Mouse (Mus musculus): ENCODE measurements around the gene Rassf10. TPM values are rescaled to one million over a fixed set of nuclear protein-coding genes. Genes with fewer than 3 reads are reported as not detected.
"Not testable (repeated sequence)": the region's sequence is repeated elsewhere in the genome, so short reads cannot be mapped to it uniquely, and the experiment has no call there.

The Rassf10 gene
- total RNA-seq (2021): 1 to 10 TPM; 2.6 to 3.1 TPM
- long read RNA-seq, experiment 1, transcript Rassf10-201 (1 exons, 3,496 nt): major isoform, 6 of 6 reads
- long read RNA-seq, experiment 1, partial matches to known transcripts: 0 of 6 reads
- long read RNA-seq, experiment 1, other reads (novel, unspliced or antisense): 0 of 6 reads
- long read RNA-seq, experiment 2, partial matches to known transcripts: 0 of 2 reads
- long read RNA-seq, experiment 2, other reads (novel, unspliced or antisense): 0 of 2 reads

DNA sequence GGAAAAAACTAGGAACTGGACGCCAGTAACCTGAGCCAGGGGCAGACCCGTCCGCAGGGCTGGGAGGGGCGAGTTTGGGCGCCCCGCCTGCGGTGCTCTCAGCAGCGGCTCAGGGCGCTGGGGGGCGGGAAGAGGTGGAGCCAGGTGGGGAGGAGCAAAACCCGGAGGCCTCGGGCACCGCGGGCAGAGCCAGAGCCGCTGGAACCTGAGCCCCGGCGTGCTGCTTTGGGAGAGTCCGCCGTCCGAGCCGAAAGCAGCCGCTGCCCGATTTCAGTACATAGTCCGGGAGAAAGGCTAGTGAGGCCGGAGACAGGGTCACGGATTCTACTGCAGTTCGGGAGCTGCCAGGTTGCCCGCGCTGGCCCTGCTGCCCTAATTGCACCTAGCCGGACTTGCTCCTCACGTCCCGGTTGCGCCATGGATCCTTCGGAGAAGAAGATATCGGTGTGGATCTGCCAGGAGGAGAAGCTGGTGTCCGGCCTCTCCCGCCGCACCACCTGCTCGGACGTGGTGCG is at the start of gene Rassf10:
Rassf10 (plus strand) TSS at position 186 of the 515 bp plus-strand sequence.
- peak; percentile 17 to 52 for DNase-seq (ENCODE audit: low spot score in 2 of 2)
- intact Hi-C loops (cut with DNase I): no loop called here

- DNase-seq (ENCODE audit: low spot score in 2 of 2): no peak
- intact Hi-C loops (cut with DNase I): no loop called here
These were observed 46.9 kb upstream of the Rassf10 start for GRCm38 (mm10) chr7:112906848-112907247.

- DNase-seq (ENCODE audit: low spot score in 2 of 2): no peak
- intact Hi-C loops (cut with DNase I): no loop called here
These were observed 46.3 kb upstream of the Rassf10 start for GRCm38 (mm10) chr7:112907468-112907867.

- intact Hi-C loops (cut with DNase I): no loop called here
- no peak for DNase-seq (ENCODE audit: low spot score in 2 of 2)
These were observed 44.6 kb upstream of the Rassf10 start for GRCm38 (mm10) chr7:112909164-112909563.

- DNase-seq (ENCODE audit: low spot score in 2 of 2): no peak
- intact Hi-C loops (cut with DNase I): no loop called here
These were observed 40.8 kb upstream of the Rassf10 start for GRCm38 (mm10) chr7:112912969-112913368.

- intact Hi-C loops (cut with DNase I): no loop called here
- DNase-seq (ENCODE audit: low spot score in 2 of 2): peak in 1 of 2 experiments; percentile 11
These were observed 38.2 kb upstream of the Rassf10 start for GRCm38 (mm10) chr7:112915571-112915970.

- intact Hi-C loops (cut with DNase I): no loop called here
- DNase-seq (ENCODE audit: low spot score in 2 of 2): no peak
These were observed 36.0 kb upstream of the Rassf10 start for GRCm38 (mm10) chr7:112917613-112918278.

- intact Hi-C loops (cut with DNase I): no loop called here
- peak in 1 of 2 experiments; percentile 5 for DNase-seq (ENCODE audit: low spot score in 2 of 2)
These were observed 35.3 kb upstream of the Rassf10 start for GRCm38 (mm10) chr7:112918279-112918991.

GRCm38 (mm10) chr7:112919845-112920244 is 33.9 kb upstream of the Rassf10 start:
- intact Hi-C loops (cut with DNase I): loop anchor here (1.0 kb wide), 1 partner anchor 212 kb away; no protein-coding TSS in a partner anchor

DNA sequence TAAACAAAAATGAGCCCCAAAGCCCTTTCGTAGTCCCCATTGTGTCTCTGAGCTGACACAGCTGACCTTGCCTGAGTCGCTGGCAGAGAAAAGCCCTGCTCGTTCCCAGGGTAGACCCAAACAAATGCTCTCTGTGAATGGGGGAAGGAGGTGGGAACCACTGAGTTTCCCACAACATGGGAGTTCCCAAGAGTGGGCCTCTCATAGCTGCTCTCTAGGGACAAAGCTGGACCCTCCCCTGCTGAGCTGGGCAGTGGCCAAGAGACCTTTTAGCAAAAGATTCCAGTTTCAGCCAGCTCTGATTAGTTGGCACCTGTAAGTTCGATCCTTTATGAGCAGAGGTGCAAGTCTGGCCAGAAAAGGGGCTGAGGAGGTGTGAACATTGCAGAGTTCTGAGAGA is 31.0 kb upstream of the Rassf10 start:
- intact Hi-C loops (cut with DNase I): no loop called here
- DNase-seq (ENCODE audit: low spot score in 2 of 2): no peak

More at GRCm38 (mm10) chr7:112919845-112920244, 33.9 kb upstream of the Rassf10 start:
- peak; percentile 69 to 71 for DNase-seq (ENCODE audit: low spot score in 2 of 2)

DNA sequence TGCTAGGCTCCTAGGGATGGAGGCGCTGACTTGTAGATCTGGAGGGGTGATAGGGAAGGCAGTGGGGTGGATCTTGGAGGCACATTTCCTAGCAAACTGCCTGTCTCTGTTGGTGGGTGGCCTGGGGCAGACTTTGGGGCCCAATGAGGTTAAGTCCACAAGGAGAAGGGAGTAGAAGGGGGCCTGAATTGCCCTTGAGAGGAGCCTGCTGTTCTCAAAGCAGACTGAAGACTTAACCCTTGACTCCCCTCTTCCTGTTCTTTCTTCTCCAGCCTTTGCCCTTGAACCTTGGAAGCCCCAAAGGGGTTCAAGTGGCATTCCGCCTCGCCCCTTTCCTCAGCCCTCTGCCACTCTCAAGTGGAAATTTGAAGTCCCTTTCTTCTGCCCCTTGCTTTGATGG is 30.1 kb upstream of the Rassf10 start:
- intact Hi-C loops (cut with DNase I): no loop called here
- DNase-seq (ENCODE audit: low spot score in 2 of 2): no peak

DNA sequence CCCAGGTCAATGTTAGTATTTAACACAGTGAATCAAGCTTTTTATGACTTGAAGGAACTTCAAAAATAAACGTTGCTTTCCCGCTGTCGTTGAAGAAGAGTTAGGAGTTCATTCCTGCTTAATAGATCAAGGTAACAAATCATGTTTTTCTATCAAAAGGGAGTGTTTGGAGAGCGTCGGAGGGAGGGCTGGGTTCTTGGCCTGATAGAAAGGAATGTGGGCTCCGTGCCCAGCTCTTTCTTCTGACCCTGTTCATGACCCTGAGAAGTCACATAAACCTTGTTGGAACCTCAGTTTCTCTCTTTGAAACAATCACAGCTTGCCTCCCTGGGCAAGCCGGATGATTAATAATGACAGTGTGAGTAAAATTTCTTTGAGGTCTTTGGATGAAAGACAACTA is 23.1 kb upstream of the Rassf10 start:
- no peak for DNase-seq (ENCODE audit: low spot score in 2 of 2)
- intact Hi-C loops (cut with DNase I): no loop called here

- DNase-seq (ENCODE audit: low spot score in 2 of 2); intact Hi-C loops (cut with DNase I): not testable (repeated sequence)
These were observed 17.9 kb upstream of the Rassf10 start for GRCm38 (mm10) chr7:112935876-112936275.

GRCm38 (mm10) chr7:112937089-112937488 is 16.7 kb upstream of the Rassf10 start:
- no peak for DNase-seq (ENCODE audit: low spot score in 2 of 2)
- intact Hi-C loops (cut with DNase I): no loop called here

GRCm38 (mm10) chr7:112938959-112939358 is 14.8 kb upstream of the Rassf10 start:
- no peak for DNase-seq (ENCODE audit: low spot score in 2 of 2)

DNA sequence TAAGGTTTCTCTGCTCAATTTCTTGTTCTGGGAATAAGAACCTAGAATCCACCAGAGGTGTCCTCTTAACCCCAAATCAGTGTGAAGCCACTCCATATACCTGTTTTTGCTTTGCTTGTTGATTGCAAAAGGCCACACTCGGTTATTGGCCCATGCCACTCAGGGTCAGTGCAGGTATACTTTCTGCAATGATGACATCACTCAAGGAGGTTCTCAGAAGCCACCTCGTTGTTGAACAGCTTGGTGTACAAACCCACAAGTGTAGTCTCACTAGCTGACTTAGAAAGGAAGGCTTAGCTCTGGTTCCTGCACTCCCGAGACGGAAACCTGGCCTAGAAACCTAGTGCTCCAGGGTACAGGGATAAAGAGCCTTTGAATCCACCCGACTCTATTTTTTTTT is 11.2 kb upstream of the Rassf10 start:
- intact Hi-C loops (cut with DNase I): no loop called here
- no peak for DNase-seq (ENCODE audit: low spot score in 2 of 2)

More at GRCm38 (mm10) chr7:112938959-112939358, 14.8 kb upstream of the Rassf10 start:
- intact Hi-C loops (cut with DNase I): no loop called here

- DNase-seq (ENCODE audit: low spot score in 2 of 2): no peak
- intact Hi-C loops (cut with DNase I): no loop called here
These were observed 10.7 kb upstream of the Rassf10 start for GRCm38 (mm10) chr7:112943056-112943455.

- intact Hi-C loops (cut with DNase I): no loop called here
- no peak for DNase-seq (ENCODE audit: low spot score in 2 of 2)
These were observed 7.1 kb upstream of the Rassf10 start for GRCm38 (mm10) chr7:112946706-112947105.

DNA sequence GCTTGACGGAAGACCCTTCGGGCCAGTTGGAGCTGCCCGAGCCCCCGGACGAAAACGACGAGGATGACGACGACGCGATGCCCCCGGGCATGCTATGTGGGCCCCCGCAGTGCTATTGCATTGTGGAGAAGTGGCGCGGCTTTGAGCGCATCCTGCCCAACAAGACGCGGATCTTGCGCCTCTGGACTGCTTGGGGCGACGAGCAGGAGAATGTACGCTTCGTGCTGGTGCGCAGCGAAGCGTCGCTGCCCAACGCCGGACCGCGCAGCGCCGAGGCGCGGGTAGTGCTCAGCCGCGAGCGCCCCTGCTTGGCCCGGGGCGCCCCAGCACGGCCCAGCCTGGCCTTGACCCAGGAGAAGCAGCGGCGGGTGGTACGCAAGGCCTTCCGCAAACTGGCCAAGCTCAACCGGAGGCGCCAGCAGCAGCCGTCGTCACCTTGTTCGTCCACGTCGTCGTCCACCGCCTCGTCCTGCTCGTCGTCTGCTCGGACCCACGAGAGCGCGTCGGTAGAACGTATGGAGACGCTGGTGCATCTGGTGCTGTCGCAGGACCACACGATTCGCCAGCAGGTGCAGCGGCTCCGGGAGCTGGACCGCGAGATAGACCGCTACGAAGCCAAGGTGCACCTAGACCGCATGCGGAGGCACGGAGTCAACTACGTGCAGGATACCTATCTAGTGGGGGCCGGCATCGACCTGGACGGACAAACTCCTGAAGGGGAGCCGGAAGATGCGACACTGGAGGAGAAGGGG is 765 bp downstream of the Rassf10 start:
- intact Hi-C loops (cut with DNase I): no loop called here
- DNase-seq (ENCODE audit: low spot score in 2 of 2): no peak

Data from left cerebral cortex, postnatal 14 days (tissue).